Mouse (Mus musculus): ENCODE measurements around the gene Rasgef1a.

DNA sequence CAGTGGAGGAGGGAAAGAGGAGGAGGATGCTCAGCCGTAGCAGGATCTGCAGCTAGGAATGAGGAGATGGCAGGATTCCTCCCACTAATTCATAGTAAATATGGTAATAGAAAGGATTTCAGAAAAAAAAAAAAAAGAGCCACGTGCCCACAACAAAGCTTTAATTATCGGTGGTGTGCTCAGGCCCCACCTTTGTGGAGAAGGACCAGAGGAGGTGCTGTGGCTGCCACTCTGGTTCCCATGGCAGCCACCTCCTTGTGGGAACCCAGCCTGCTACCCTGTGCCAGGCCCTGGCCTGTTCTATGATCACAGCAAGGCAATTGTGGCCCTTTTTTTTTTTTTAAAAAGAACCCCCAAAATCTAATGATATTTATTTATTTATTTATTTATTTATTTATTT is 60.2 kb downstream of the Rasgef1a start:
- TF ChIP-seq CTCF (IDR thresholded peaks at IDR 0.05; ENCODE audit: borderline replicate concordance, control insufficient read depth, extremely low read depth, insufficient read depth, low read length, poor library complexity) (no peak), POLR2A (IDR thresholded peaks at IDR 0.05; ENCODE audit: control insufficient read depth, extremely low read depth, insufficient read depth, low read length, poor library complexity) (no peak)
